Mouse (Mus musculus): Measurements from ENCODE around the gene Acot11.

DNA sequence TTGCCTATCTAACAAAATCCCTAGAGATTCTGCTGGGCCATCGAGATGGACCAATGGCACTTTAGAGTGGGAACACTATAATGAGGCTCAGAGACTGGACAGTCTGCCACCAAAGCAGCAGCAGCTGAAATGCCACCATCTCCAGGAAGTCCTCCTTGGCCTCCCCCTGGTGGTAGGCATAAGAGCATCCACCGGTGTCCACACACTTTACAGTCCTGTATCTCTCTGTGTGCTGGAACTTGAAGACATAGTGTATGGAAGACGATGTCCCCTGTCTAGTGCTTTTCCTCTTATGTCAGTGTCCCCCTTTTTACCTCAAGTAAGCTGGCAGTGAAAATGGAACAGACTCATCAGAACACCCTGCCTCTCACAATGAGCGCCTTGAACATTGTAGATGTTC lies 1.0 kb downstream of the Acot11 start:
- no peak for TF ChIP-seq CTCF (IDR thresholded peaks at IDR 0.05; ENCODE audit: insufficient read depth, low read depth, low read length)
- TF ChIP-seq POLR2A (IDR thresholded peaks at IDR 0.05; ENCODE audit: insufficient read depth, low read depth, low read length), result no peak
